Mouse (Mus musculus) CH12.LX (cell line): ENCODE measurements at regions not wholly inside any gene's neighbourhood (a gene's known extent, or its start where the extent isn't known, plus 50 kb on each side); places are given as distances from the start of the nearest gene placed in this dataset.

ENCODE experiments used
- DNase-seq: peaks from one replicate; pipeline ENCODE4 v3.0.0-alpha.2; 2013; ENCODE audit errors: extremely low read depth
- H3K27ac ChIP-seq: 2 replicates; pipeline ENCODE4 v1.5.1; 2012; ENCODE audit warnings: low read depth, mild to moderate bottlenecking, control low read depth, moderate library complexity; ENCODE audit not compliant: insufficient read depth
- H3K27me3 ChIP-seq: replicated peaks from 2 replicates; pipeline ENCODE3; 2012; ENCODE audit warnings: inconsistent platforms
- H3K36me3 ChIP-seq, 2 experiments: replicated peaks in 1 of 2; 2 replicates each; pipeline versions ENCODE3 to v1.6.1; 2012; ENCODE audit warnings: inconsistent platforms in 1 of 2, low read length in 1 of 2, mild to moderate bottlenecking in 1 of 2, mixed read lengths in 1 of 2, moderate library complexity in 1 of 2; ENCODE audit not compliant: control insufficient read depth in 1 of 2, insufficient read depth in 1 of 2
- H3K4me1 ChIP-seq, 2 experiments: 2 replicates each; pipeline ENCODE4 v1.6.1; 2012; ENCODE audit warnings: inconsistent platforms in 1 of 2, moderate library complexity in 1 of 2; ENCODE audit not compliant: insufficient read depth in 2 of 2, control insufficient read depth in 1 of 2
- H3K4me2 ChIP-seq: 2 replicates; pipeline ENCODE4 v1.6.1; 2012; ENCODE audit warnings: low read depth, mild to moderate bottlenecking, control low read depth; ENCODE audit not compliant: poor library complexity, insufficient read depth, severe bottlenecking
- H3K4me3 ChIP-seq, 3 experiments: fragments of 150-350 bp in 1 of 3; sonication (generic) in 1 of 3; replicated peaks in 1 of 3; 2 replicates each; pipeline versions ENCODE3 to v1.5.1; 2011 to 2012; ENCODE audit warnings: low read depth in 2 of 3, low read length in 2 of 3, mild to moderate bottlenecking in 2 of 3, moderate library complexity in 2 of 3, control low read depth in 1 of 3, improper control_type of control experiment in 1 of 3, inconsistent platforms in 1 of 3, mixed read lengths in 1 of 3; ENCODE audit not compliant: poor library complexity in 1 of 3
- H3K79me2 ChIP-seq: replicated peaks from 2 replicates; pipeline ENCODE4 v1.6.1; 2012; ENCODE audit warnings: mild to moderate bottlenecking, moderate library complexity; ENCODE audit not compliant: control insufficient read depth, poor library complexity, insufficient read depth, severe bottlenecking; ENCODE audit errors: extremely low read depth
- H3K9ac ChIP-seq: 2 replicates; pipeline ENCODE4 v1.6.1; 2012; ENCODE audit warnings: low read depth, mild to moderate bottlenecking, control low read depth, moderate library complexity; ENCODE audit not compliant: insufficient read depth
- H3K9me3 ChIP-seq: replicated peaks from 2 replicates; pipeline ENCODE3; 2012; ENCODE audit warnings: low read length, inconsistent platforms, mixed read lengths
- BHLHE40 ChIP-seq: IDR thresholded peaks from 2 replicates; pipeline ENCODE4 v1.6.1; 2011; ENCODE audit warnings: mild to moderate bottlenecking, low read depth, low read length, improper control_type of control experiment
- CHD1 ChIP-seq: IDR thresholded peaks from 2 replicates; pipeline ENCODE4 v1.6.1; 2012; ENCODE audit warnings: low read depth, low read length, improper control_type of control experiment, inconsistent platforms
- ELF1 ChIP-seq: IDR thresholded peaks from 2 replicates; pipeline ENCODE4 v1.6.1; 2014; ENCODE audit warnings: low read depth, mild to moderate bottlenecking, inconsistent platforms, low read length, improper control_type of control experiment
- ETS1 ChIP-seq: conservative IDR thresholded peaks from 2 replicates; pipeline ENCODE4 v1.6.1; 2012; ENCODE audit warnings: low read depth, mild to moderate bottlenecking, inconsistent platforms, low read length, improper control_type of control experiment, moderate library complexity
- HCFC1 ChIP-seq: IDR thresholded peaks from 2 replicates; pipeline ENCODE4 v1.6.1; 2012; ENCODE audit warnings: low read depth, mild to moderate bottlenecking, inconsistent platforms, low read length, improper control_type of control experiment
- IRF4 ChIP-seq: IDR thresholded peaks from 2 replicates; pipeline ENCODE4 v1.6.1; 2014; ENCODE audit warnings: low read depth, mild to moderate bottlenecking, inconsistent platforms, low read length, improper control_type of control experiment
- JUN ChIP-seq: IDR thresholded peaks from 2 replicates; pipeline ENCODE4 v1.6.1; 2011; ENCODE audit warnings: low read depth, mild to moderate bottlenecking, low read length, improper control_type of control experiment, moderate library complexity; ENCODE audit not compliant: insufficient read depth
- KAT2A ChIP-seq: IDR thresholded peaks from 2 replicates; pipeline ENCODE4 v1.6.1; 2012; ENCODE audit warnings: low read length, improper control_type of control experiment, inconsistent platforms; ENCODE audit not compliant: insufficient replicate concordance
- MAFK ChIP-seq: IDR thresholded peaks from 2 replicates; pipeline ENCODE4 v1.6.1; 2011; ENCODE audit warnings: low read length, improper control_type of control experiment; ENCODE audit not compliant: insufficient replicate concordance
- MAZ ChIP-seq: IDR thresholded peaks from 2 replicates; pipeline ENCODE4 v1.6.1; 2012; ENCODE audit warnings: low read depth, mild to moderate bottlenecking, inconsistent platforms, low read length, improper control_type of control experiment, moderate library complexity
- MXI1 ChIP-seq: IDR thresholded peaks from 2 replicates; pipeline ENCODE4 v1.6.1; 2011; ENCODE audit warnings: mild to moderate bottlenecking, low read depth, low read length, improper control_type of control experiment
- NRF1 ChIP-seq: IDR thresholded peaks from 2 replicates; pipeline ENCODE4 v1.6.1; 2014; ENCODE audit warnings: low read depth, mild to moderate bottlenecking, inconsistent platforms, low read length, improper control_type of control experiment, moderate library complexity
- POLR2A ChIP-seq: IDR thresholded peaks from 2 replicates; pipeline ENCODE4 v1.6.1; 2011; ENCODE audit warnings: low read depth, mild to moderate bottlenecking, improper control_type of control experiment, low read length
- TBP ChIP-seq: conservative IDR thresholded peaks from 2 replicates; pipeline ENCODE4 v1.6.1; 2011; ENCODE audit warnings: low read depth, low read length, improper control_type of control experiment
- UBTF ChIP-seq: IDR thresholded peaks from 2 replicates; pipeline ENCODE4 v1.6.1; 2012; ENCODE audit warnings: low read depth, mild to moderate bottlenecking, inconsistent platforms, low read length, improper control_type of control experiment, moderate library complexity
- USF1 ChIP-seq: IDR thresholded peaks from 2 replicates; pipeline ENCODE4 v1.6.1; 2014; ENCODE audit warnings: low read depth, mild to moderate bottlenecking, inconsistent platforms, low read length, improper control_type of control experiment
- USF2 ChIP-seq: conservative IDR thresholded peaks from 2 replicates; pipeline ENCODE4 v1.6.1; 2011; ENCODE audit warnings: low read depth, low read length, improper control_type of control experiment
- ZKSCAN1 ChIP-seq: IDR thresholded peaks from 2 replicates; pipeline ENCODE4 v1.6.1; 2012; ENCODE audit warnings: low read depth, inconsistent platforms, low read length, improper control_type of control experiment, borderline replicate concordance
- dilution Hi-C: fragments of 300-500 bp; cut with MboI; formaldehyde crosslinking; loops from 2 replicates; pipeline ENCODE4 v1.14.3; 2020; ENCODE audit warnings: low sequenced_read_pairs; ENCODE audit not compliant: extremely low pct_unique_long_range_greater_than_20kb, extremely low pct_ligation_motif_present
- in situ Hi-C: fragments of 300-500 bp; cut with MboI; formaldehyde crosslinking; loops from 3 replicates; pipeline ENCODE4 v1.14.3; 2019; ENCODE audit warnings: low sequenced_read_pairs, low pct_ligation_motif_present, low pct_unique_long_range_greater_than_20kb, mixed read lengths

DNA sequence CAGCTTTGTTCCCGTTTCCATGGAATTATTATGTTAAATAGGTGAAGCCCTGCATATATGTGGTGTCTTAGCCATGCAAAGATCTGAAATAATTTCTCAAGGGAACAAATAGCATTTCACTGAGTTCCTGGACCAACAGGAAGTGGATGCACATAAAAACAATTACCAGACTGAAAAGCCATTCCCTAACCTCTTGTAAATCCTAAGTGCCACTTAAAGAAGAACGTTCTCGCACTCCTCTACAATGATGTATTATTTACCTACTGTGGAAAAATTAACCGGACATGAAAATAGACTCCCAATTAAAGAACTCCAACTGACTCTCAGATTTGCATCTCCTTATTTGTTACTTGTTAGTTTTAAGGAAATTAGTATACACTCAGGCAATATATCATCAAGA is 288.9 kb upstream of the Cited2 start:
- DNase-seq = no peak
- dilution Hi-C loops = no loop called here

DNA sequence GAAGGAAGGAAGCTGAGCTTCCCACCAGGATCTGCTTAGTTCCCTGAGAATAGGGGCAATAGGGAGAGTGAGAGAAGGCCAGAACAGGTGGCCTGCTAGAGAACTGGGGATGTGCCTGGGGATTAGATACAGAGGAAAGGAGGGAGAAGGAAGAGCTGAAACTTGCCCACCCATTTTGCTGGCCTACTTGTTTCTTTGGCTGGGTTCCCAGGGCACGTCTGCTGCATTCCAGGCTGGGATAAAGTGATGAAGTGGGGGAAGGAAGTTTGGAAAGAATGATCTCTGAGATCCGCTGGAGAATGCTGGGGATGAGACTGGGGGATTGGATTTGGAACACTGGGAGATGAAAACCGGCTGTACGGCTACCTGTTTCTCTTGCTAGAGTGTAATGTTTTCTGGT is 272.8 kb upstream of the Cited2 start:
- dilution Hi-C loops = no loop called here
- TF ChIP-seq HCFC1 (no peak), UBTF (no peak), JUN (no peak), MAFK (no peak)
- Histone ChIP-seq H3K4me2 (no peak overlapping the region), H3K79me2 (no peaks in the 10 kb centered on the region), H3K4me3 (no peak overlapping the region), H3K4me1 (no peaks in the 10 kb centered on the region), H3K9ac (no peak overlapping the region), H3K27me3 (no peaks in the 10 kb centered on the region), H3K9me3 (no peaks in the 10 kb centered on the region), H3K36me3 (no peaks in the 10 kb centered on the region), H3K27ac (no peak overlapping the region)
- in situ Hi-C loops = no loop called here
- DNase-seq = no peak

More for the DNA sequence above, 288.9 kb upstream of the Cited2 start:
- Histone ChIP-seq H3K9ac (no peak overlapping the region), H3K9me3 (no peaks in the 10 kb centered on the region), H3K4me2 (no peak overlapping the region), H3K27me3 (no peaks in the 10 kb centered on the region), H3K4me3 (no peak overlapping the region), H3K36me3 (no peaks in the 10 kb centered on the region), H3K79me2 (no peaks in the 10 kb centered on the region), H3K27ac (no peak overlapping the region), H3K4me1 (peaks cover 16 to 21% of the 10 kb centered on the region in 2 experiments; a peak in 3 of 4 replicates)
- in situ Hi-C loops = no loop called here
- TF ChIP-seq TBP (no peak), BHLHE40 (no peak), POLR2A (no peak), IRF4 (no peak), CHD1 (no peak), MAZ (no peak), ZKSCAN1 (no peak), JUN (no peak), ETS1 (no peak), ELF1 (no peak), KAT2A (no peak), NRF1 (no peak), HCFC1 (no peak), USF1 (no peak), MAFK (no peak), UBTF (no peak), MXI1 (no peak), USF2 (no peak)
